Mouse (Mus musculus) midbrain, embryonic 15.5 days (tissue): ENCODE measurements at regions not wholly inside any gene's neighbourhood (a gene's known extent, or its start where the extent isn't known, plus 50 kb on each side); places are given as distances from the start of the nearest gene placed in this dataset.

Experiments used
- ATAC-seq: fragments of 200-750 bp; cut with Nextera tagmentation; replicated peaks from 2 replicates; pipeline ENCODE4 v1.8.0; 2017; ENCODE audit warnings: moderate TSS enrichment
- H3K27ac ChIP-seq: fragments of 300-500 bp; sonication (generic); 2 replicates; pipeline ENCODE4 v1.5.1; 2015; ENCODE audit warnings: mild to moderate bottlenecking, inconsistent platforms
- H3K27me3 ChIP-seq: fragments of 300-500 bp; sonication (generic); replicated peaks from 2 replicates; pipeline ENCODE4 v1.6.1; 2015; ENCODE audit warnings: inconsistent platforms
- H3K36me3 ChIP-seq: fragments of 300-500 bp; sonication (generic); replicated peaks from 2 replicates; pipeline ENCODE4 v1.6.1; 2015; ENCODE audit warnings: inconsistent platforms
- H3K4me1 ChIP-seq: fragments of 300-500 bp; sonication (generic); 2 replicates; pipeline ENCODE4 v1.6.1; 2015; ENCODE audit warnings: inconsistent platforms
- H3K4me2 ChIP-seq: fragments of 300-500 bp; sonication (generic); 2 replicates; pipeline ENCODE4 v1.6.1; 2015; ENCODE audit warnings: inconsistent platforms, mild to moderate bottlenecking, moderate library complexity
- H3K4me3 ChIP-seq: fragments of 300-500 bp; sonication (generic); 2 replicates; pipeline ENCODE4 v1.5.1; 2015; ENCODE audit warnings: mild to moderate bottlenecking, inconsistent platforms
- H3K9ac ChIP-seq: fragments of 300-500 bp; sonication (generic); 2 replicates; pipeline ENCODE4 v1.6.1; 2015; ENCODE audit warnings: mild to moderate bottlenecking, inconsistent platforms
- H3K9me3 ChIP-seq: fragments of 300-500 bp; sonication (generic); 2 replicates; pipeline ENCODE4 v1.6.1; 2016; ENCODE audit warnings: inconsistent platforms
- WGBS: fragments of 180-500 bp; shearing (Covaris S2); methylation state at CpG from one replicate; pipeline ENCODE4 v1.1.7; 2015; ENCODE audit warnings: mixed read lengths; 5-methylcytosine and 5-hydroxymethylcytosine counted together

- H3K4me1 ChIP-seq = no peaks in the 10 kb centered on the region
- no peaks in the 10 kb centered on the region for H3K36me3 ChIP-seq
- H3K9me3 ChIP-seq = no peaks in the 10 kb centered on the region
- no peak overlapping the region for H3K4me2 ChIP-seq
- 83% methylated on average over 8 of the region's 8 CpGs for WGBS
- H3K4me3 ChIP-seq = no peak overlapping the region
- no peak overlapping the region for H3K9ac ChIP-seq
- no peaks in the 10 kb centered on the region for H3K27me3 ChIP-seq
- no peak overlapping the region for H3K27ac ChIP-seq
- no peak for ATAC-seq
Observed at GRCm38 (mm10) chr16:9138552-9139224, 308.8 kb downstream of the 1810013L24Rik start.

- Histone ChIP-seq H3K27me3 (no peaks in the 10 kb centered on the region), H3K4me3 (no peak overlapping the region), H3K9me3 (no peaks in the 10 kb centered on the region), H3K4me1 (no peaks in the 10 kb centered on the region), H3K4me2 (no peak overlapping the region), H3K27ac (no peak overlapping the region), H3K9ac (no peak overlapping the region), H3K36me3 (no peaks in the 10 kb centered on the region)
- 85% methylated on average over 3 of the region's 3 CpGs for WGBS
- no peak for ATAC-seq
Observed at GRCm38 (mm10) chr16:9139405-9139804, 309.5 kb downstream of the 1810013L24Rik start.

- no peak for ATAC-seq
- Histone ChIP-seq H3K9me3 (no peaks in the 10 kb centered on the region), H3K4me1 (no peaks in the 10 kb centered on the region), H3K36me3 (no peaks in the 10 kb centered on the region), H3K27ac (no peak overlapping the region), H3K9ac (no peak overlapping the region), H3K4me3 (no peak overlapping the region), H3K4me2 (no peak overlapping the region), H3K27me3 (no peaks in the 10 kb centered on the region)
- WGBS = 56% methylated on average over 8 of the region's 8 CpGs
Observed at GRCm38 (mm10) chr16:9149209-9150135, 319.6 kb downstream of the 1810013L24Rik start.

- WGBS = 71% methylated on average over 4 of the region's 4 CpGs
- Histone ChIP-seq H3K4me3 (no peak overlapping the region), H3K4me1 (no peaks in the 10 kb centered on the region), H3K27ac (no peak overlapping the region), H3K9ac (no peak overlapping the region), H3K9me3 (no peaks in the 10 kb centered on the region), H3K27me3 (no peaks in the 10 kb centered on the region), H3K36me3 (no peaks in the 10 kb centered on the region), H3K4me2 (no peak overlapping the region)
- ATAC-seq = no peak
Observed at GRCm38 (mm10) chr16:9151936-9152335, 322.0 kb downstream of the 1810013L24Rik start.

- Histone ChIP-seq H3K9ac (no peak overlapping the region), H3K27ac (no peak overlapping the region), H3K4me1 (no peaks in the 10 kb centered on the region), H3K4me3 (no peak overlapping the region), H3K27me3 (no peaks in the 10 kb centered on the region), H3K36me3 (no peaks in the 10 kb centered on the region), H3K4me2 (no peak overlapping the region), H3K9me3 (no peaks in the 10 kb centered on the region)
- no peak for ATAC-seq
- 94% methylated on average over 4 of the region's 4 CpGs for WGBS
Observed at GRCm38 (mm10) chr16:9153501-9153900, 323.6 kb downstream of the 1810013L24Rik start.

- H3K36me3 ChIP-seq = no peaks in the 10 kb centered on the region
- no peaks in the 10 kb centered on the region for H3K4me1 ChIP-seq
- H3K27me3 ChIP-seq = no peaks in the 10 kb centered on the region
- WGBS = 45% methylated on average over 8 of the region's 8 CpGs
- 0 out of 2 replicates have a peak overlapping the region, but pooled peaks have one; percentile 1 for H3K27ac ChIP-seq
- ATAC-seq = no peak
- H3K9me3 ChIP-seq = no peaks in the 10 kb centered on the region
- H3K4me2 ChIP-seq = no peak overlapping the region
- no peak overlapping the region for H3K9ac ChIP-seq
- H3K4me3 ChIP-seq = no peak overlapping the region
Observed at GRCm38 (mm10) chr16:9165763-9166310, 335.9 kb downstream of the 1810013L24Rik start.

GRCm38 (mm10) chr16:9176402-9176801 is 346.5 kb downstream of the 1810013L24Rik start:
- 84% methylated on average over 3 of the region's 3 CpGs for WGBS
- Histone ChIP-seq H3K4me3 (no peak overlapping the region), H3K27me3 (no peaks in the 10 kb centered on the region), H3K9me3 (no peaks in the 10 kb centered on the region), H3K4me2 (no peak overlapping the region), H3K4me1 (no peaks in the 10 kb centered on the region), H3K36me3 (no peaks in the 10 kb centered on the region), H3K9ac (no peak overlapping the region), H3K27ac (no peak overlapping the region)
- ATAC-seq = no peak

GRCm38 (mm10) chr16:9195821-9196220 is 365.9 kb downstream of the 1810013L24Rik start:
- ATAC-seq = no peak
- 46% methylated on average over 13 of the region's 13 CpGs for WGBS

GRCm38 (mm10) chr16:9198903-9199532 is 369.1 kb downstream of the 1810013L24Rik start:
- H3K4me3 ChIP-seq = no peak overlapping the region
- H3K4me1 ChIP-seq = no peaks in the 10 kb centered on the region
- ATAC-seq = no peak
- no peaks in the 10 kb centered on the region for H3K9me3 ChIP-seq
- no peak overlapping the region for H3K9ac ChIP-seq
- no peaks in the 10 kb centered on the region for H3K27me3 ChIP-seq
- no peak overlapping the region for H3K4me2 ChIP-seq
- whole genome bisulfite sequencing = 82% methylated on average over 1 of the region's 1 CpGs
- H3K36me3 ChIP-seq = no peaks in the 10 kb centered on the region
- H3K27ac ChIP-seq = no peak overlapping the region

More at GRCm38 (mm10) chr16:9195821-9196220, 365.9 kb downstream of the 1810013L24Rik start:
- H3K27ac ChIP-seq = no peak overlapping the region
- no peaks in the 10 kb centered on the region for H3K4me1 ChIP-seq
- no peaks in the 10 kb centered on the region for H3K9me3 ChIP-seq
- H3K4me3 ChIP-seq = no peak overlapping the region
- no peaks in the 10 kb centered on the region for H3K36me3 ChIP-seq
- H3K27me3 ChIP-seq = no peaks in the 10 kb centered on the region
- H3K4me2 ChIP-seq = no peak overlapping the region
- H3K9ac ChIP-seq = no peak overlapping the region

- WGBS = 92% methylated on average over 4 of the region's 4 CpGs
- Histone ChIP-seq H3K27me3 (no peaks in the 10 kb centered on the region), H3K9ac (no peak overlapping the region), H3K4me1 (no peaks in the 10 kb centered on the region), H3K4me3 (no peak overlapping the region), H3K27ac (no peak overlapping the region), H3K36me3 (no peaks in the 10 kb centered on the region), H3K4me2 (no peak overlapping the region), H3K9me3 (no peaks in the 10 kb centered on the region)
- no peak for ATAC-seq
Observed at GRCm38 (mm10) chr16:9208602-9209001, 378.7 kb downstream of the 1810013L24Rik start.

GRCm38 (mm10) chr16:9211485-9211884 is 381.6 kb downstream of the 1810013L24Rik start:
- 87% methylated on average over 6 of the region's 6 CpGs for WGBS
- H3K27me3 ChIP-seq = no peaks in the 10 kb centered on the region
- H3K4me3 ChIP-seq = no peak overlapping the region
- no peaks in the 10 kb centered on the region for H3K4me1 ChIP-seq
- H3K4me2 ChIP-seq = no peak overlapping the region
- no peaks in the 10 kb centered on the region for H3K36me3 ChIP-seq
- no peak for ATAC-seq
- H3K9ac ChIP-seq = no peak overlapping the region
- no peak overlapping the region for H3K27ac ChIP-seq
- no peaks in the 10 kb centered on the region for H3K9me3 ChIP-seq

GRCm38 (mm10) chr16:9215131-9215530 is 385.2 kb downstream of the 1810013L24Rik start:
- no peak overlapping the region for H3K4me2 ChIP-seq
- H3K4me1 ChIP-seq = no peaks in the 10 kb centered on the region
- H3K9me3 ChIP-seq = no peaks in the 10 kb centered on the region
- H3K27me3 ChIP-seq = no peaks in the 10 kb centered on the region
- WGBS = 63% methylated on average over 1 of the region's 1 CpGs
- H3K36me3 ChIP-seq = no peaks in the 10 kb centered on the region
- H3K27ac ChIP-seq = no peak overlapping the region
- ATAC-seq = no peak
- no peak overlapping the region for H3K9ac ChIP-seq
- no peak overlapping the region for H3K4me3 ChIP-seq
